Mouse (Mus musculus): ENCODE results near the gene Blzf1. TPM values are rescaled to one million over a fixed set of nuclear protein-coding genes. Genes with fewer than 3 reads are reported as not detected.

The Blzf1 gene
- polyA plus RNA-seq, 1 experiment from 2014 or later = 31.3 TPM

GRCm38 (mm10) chr1:164319542-164320140 lies 12.4 kb upstream of the Blzf1 start:
- peaks cover 33% of the 10 kb centered on the region for H3K4me1 ChIP-seq
- peak overlapping the region; percentile 80 for H3K27ac ChIP-seq
- 23% methylated on average over 14 of the region's 14 CpGs for WGBS
- no peak for DNase-seq (ENCODE audit: low spot score)
- H3K9me3 ChIP-seq = no peaks in the 10 kb centered on the region
- H3K4me3 ChIP-seq = peak overlapping the region; percentile 42
- H3K27me3 ChIP-seq (ENCODE audit: insufficient read depth, poor library complexity, severe bottlenecking) = no peaks in the 10 kb centered on the region
- H3K36me3 ChIP-seq = no peaks in the 10 kb centered on the region

GRCm38 (mm10) chr1:164318474-164318873 lies 11.2 kb upstream of the Blzf1 start:
- 88% methylated on average over 5 of the region's 5 CpGs for WGBS

GRCm38 (mm10) chr1:164317261-164317660 lies 10.0 kb upstream of the Blzf1 start:
- Histone ChIP-seq H3K9me3 (no peaks in the 10 kb centered on the region), H3K4me3 (no peak overlapping the region), H3K27ac (peak overlapping the region; percentile 16; the same call in 1 of the 2 replicates), H3K36me3 (peaks cover 11% of the 10 kb centered on the region; the same call in 1 of the 2 replicates), H3K27me3 (ENCODE audit: insufficient read depth, poor library complexity, severe bottlenecking) (no peaks in the 10 kb centered on the region), H3K4me1 (peaks cover 33% of the 10 kb centered on the region)
- DNase-seq (ENCODE audit: low spot score) = no peak
- 55% methylated on average over 9 of the region's 9 CpGs for WGBS

More at GRCm38 (mm10) chr1:164318474-164318873, 11.2 kb upstream of the Blzf1 start:
- no peak overlapping the region for H3K4me3 ChIP-seq
- peak overlapping the region; percentile 10; the same call in 1 of the 2 replicates for H3K27ac ChIP-seq
- H3K27me3 ChIP-seq (ENCODE audit: insufficient read depth, poor library complexity, severe bottlenecking) = no peaks in the 10 kb centered on the region
- H3K9me3 ChIP-seq = no peaks in the 10 kb centered on the region
- no peak for DNase-seq (ENCODE audit: low spot score)
- H3K4me1 ChIP-seq = peaks cover 33% of the 10 kb centered on the region
- peaks cover 5% of the 10 kb centered on the region; the same call in 1 of the 2 replicates for H3K36me3 ChIP-seq

- 30% methylated on average over 3 of the region's 3 CpGs for WGBS
- peaks cover 28% of the 10 kb centered on the region for H3K4me1 ChIP-seq
- no peak overlapping the region for H3K27ac ChIP-seq
- H3K4me3 ChIP-seq = no peak overlapping the region
- peak; percentile 79 for DNase-seq (ENCODE audit: low spot score)
- peaks cover 11% of the 10 kb centered on the region; the same call in 1 of the 2 replicates for H3K36me3 ChIP-seq
- no peaks in the 10 kb centered on the region for H3K27me3 ChIP-seq (ENCODE audit: insufficient read depth, poor library complexity, severe bottlenecking)
- H3K9me3 ChIP-seq = no peaks in the 10 kb centered on the region
Measured at GRCm38 (mm10) chr1:164316697-164317096, 9.4 kb upstream of the Blzf1 start.

- peaks cover 19% of the 10 kb centered on the region for H3K4me1 ChIP-seq
- H3K4me3 ChIP-seq = no peak overlapping the region
- WGBS = 76% methylated on average over 8 of the region's 8 CpGs
- no peaks in the 10 kb centered on the region for H3K9me3 ChIP-seq
- H3K27ac ChIP-seq = no peak overlapping the region
- H3K27me3 ChIP-seq (ENCODE audit: insufficient read depth, poor library complexity, severe bottlenecking) = no peaks in the 10 kb centered on the region
- peaks cover 11% of the 10 kb centered on the region; the same call in 1 of the 2 replicates for H3K36me3 ChIP-seq
- no peak for DNase-seq (ENCODE audit: low spot score)
Measured at GRCm38 (mm10) chr1:164315266-164315665, 8.0 kb upstream of the Blzf1 start.

- peaks cover 11% of the 10 kb centered on the region; the same call in 1 of the 2 replicates for H3K36me3 ChIP-seq
- DNase-seq (ENCODE audit: low spot score) = no peak
- H3K9me3 ChIP-seq = no peaks in the 10 kb centered on the region
- H3K27me3 ChIP-seq (ENCODE audit: insufficient read depth, poor library complexity, severe bottlenecking) = no peaks in the 10 kb centered on the region
- 85% methylated on average over 5 of the region's 5 CpGs for WGBS
- no peak overlapping the region for H3K27ac ChIP-seq
- H3K4me1 ChIP-seq = peaks cover 11% of the 10 kb centered on the region
- no peak overlapping the region for H3K4me3 ChIP-seq
Measured at GRCm38 (mm10) chr1:164314085-164314484, 6.8 kb upstream of the Blzf1 start.

- H3K27ac ChIP-seq = peak overlapping the region; percentile 91; the same call in 1 of the 2 replicates
- no peak for DNase-seq (ENCODE audit: low spot score)
Measured at GRCm38 (mm10) chr1:164307922-164308321, 633 bp upstream of the Blzf1 start.

GRCm38 (mm10) chr1:164303821-164304220 lies 3.5 kb downstream of the Blzf1 start, which contains the start of gene Nme7:
Gene Nme7, plus strand, starts transcription at chr1:164304121.
- no peak for DNase-seq (ENCODE audit: low spot score)
- H3K9me3 ChIP-seq = no peaks in the 10 kb centered on the region
- H3K4me3 ChIP-seq = no peak within 1 kb of the TSS
- no peaks in the 10 kb centered on the region for H3K27me3 ChIP-seq (ENCODE audit: insufficient read depth, poor library complexity, severe bottlenecking)
- no peak within 1 kb of the TSS for H3K27ac ChIP-seq
- WGBS = 87% methylated on average over 5 of the region's 5 CpGs
- peaks cover 12% of the 10 kb centered on the region; the same call in 1 of the 2 replicates for H3K4me1 ChIP-seq
- peaks cover 40% of the 10 kb centered on the region for H3K36me3 ChIP-seq

More at GRCm38 (mm10) chr1:164307922-164308321, 633 bp upstream of the Blzf1 start:
- no peaks in the 10 kb centered on the region for H3K27me3 ChIP-seq (ENCODE audit: insufficient read depth, poor library complexity, severe bottlenecking)
- H3K9me3 ChIP-seq = no peaks in the 10 kb centered on the region
- peak overlapping the region; percentile 82 for H3K4me3 ChIP-seq
- H3K4me1 ChIP-seq = peaks cover 12% of the 10 kb centered on the region; the same call in 1 of the 2 replicates
- 12% methylated on average over 10 of the region's 10 CpGs for WGBS
- peaks cover 9% of the 10 kb centered on the region; the same call in 1 of the 2 replicates for H3K36me3 ChIP-seq

GRCm38 (mm10) chr1:164301949-164302348 lies 5.3 kb downstream of the Blzf1 start:
- Histone ChIP-seq H3K4me3 (no peak overlapping the region), H3K27me3 (ENCODE audit: insufficient read depth, poor library complexity, severe bottlenecking) (no peaks in the 10 kb centered on the region), H3K27ac (no peak overlapping the region), H3K36me3 (peaks cover 58% of the 10 kb centered on the region), H3K4me1 (peaks cover 6% of the 10 kb centered on the region; the same call in 1 of the 2 replicates), H3K9me3 (no peaks in the 10 kb centered on the region)
- WGBS = 90% methylated on average over 4 of the region's 4 CpGs
- no peak for DNase-seq (ENCODE audit: low spot score)

GRCm38 (mm10) chr1:164296473-164296872 lies 10.8 kb downstream of the Blzf1 start:
- no peaks in the 10 kb centered on the region for H3K27me3 ChIP-seq (ENCODE audit: insufficient read depth, poor library complexity, severe bottlenecking)
- H3K27ac ChIP-seq = no peak overlapping the region
- peaks cover 85% of the 10 kb centered on the region for H3K36me3 ChIP-seq
- WGBS = 89% methylated on average over 4 of the region's 5 CpGs
- no peaks in the 10 kb centered on the region for H3K9me3 ChIP-seq
- DNase-seq (ENCODE audit: low spot score) = no peak
- H3K4me1 ChIP-seq = no peaks in the 10 kb centered on the region
- no peak overlapping the region for H3K4me3 ChIP-seq

GRCm38 (mm10) chr1:164294071-164294470 lies 13.2 kb downstream of the Blzf1 start:
- Histone ChIP-seq H3K9me3 (no peaks in the 10 kb centered on the region), H3K4me1 (no peaks in the 10 kb centered on the region), H3K4me3 (no peak overlapping the region), H3K27me3 (ENCODE audit: insufficient read depth, poor library complexity, severe bottlenecking) (no peaks in the 10 kb centered on the region), H3K36me3 (peaks cover 75% of the 10 kb centered on the region), H3K27ac (no peak overlapping the region)
- DNase-seq (ENCODE audit: low spot score) = no peak
- WGBS = 80% methylated on average over 6 of the region's 6 CpGs

- Histone ChIP-seq H3K27me3 (ENCODE audit: insufficient read depth, poor library complexity, severe bottlenecking) (no peaks in the 10 kb centered on the region), H3K36me3 (peaks cover 56% of the 10 kb centered on the region), H3K4me3 (no peak overlapping the region), H3K27ac (no peak overlapping the region), H3K9me3 (no peaks in the 10 kb centered on the region), H3K4me1 (no peaks in the 10 kb centered on the region)
- 88% methylated on average over 5 of the region's 5 CpGs for WGBS
- no peak for DNase-seq (ENCODE audit: low spot score)
Measured at GRCm38 (mm10) chr1:164292040-164292439, 15.2 kb downstream of the Blzf1 start.

GRCm38 (mm10) chr1:164287406-164287805 lies 19.9 kb downstream of the Blzf1 start:
- no peak overlapping the region for H3K4me3 ChIP-seq
- H3K36me3 ChIP-seq = peaks cover 18% of the 10 kb centered on the region
- no peaks in the 10 kb centered on the region for H3K27me3 ChIP-seq (ENCODE audit: insufficient read depth, poor library complexity, severe bottlenecking)
- WGBS = 41% methylated on average over 15 of the region's 15 CpGs
- no peak overlapping the region for H3K27ac ChIP-seq
- H3K9me3 ChIP-seq = no peaks in the 10 kb centered on the region
- DNase-seq (ENCODE audit: low spot score) = no peak
- peaks cover 6% of the 10 kb centered on the region; the same call in 1 of the 2 replicates for H3K4me1 ChIP-seq

Data from heart, embryonic 10.5 days (tissue).